Mouse (Mus musculus) lung, postnatal 14 days (tissue): ENCODE measurements around the gene Nav1.

Source experiments
- DNase-seq: peaks from one replicate; pipeline ENCODE4 v3.0.0; 2021

The Nav1 gene

DNA sequence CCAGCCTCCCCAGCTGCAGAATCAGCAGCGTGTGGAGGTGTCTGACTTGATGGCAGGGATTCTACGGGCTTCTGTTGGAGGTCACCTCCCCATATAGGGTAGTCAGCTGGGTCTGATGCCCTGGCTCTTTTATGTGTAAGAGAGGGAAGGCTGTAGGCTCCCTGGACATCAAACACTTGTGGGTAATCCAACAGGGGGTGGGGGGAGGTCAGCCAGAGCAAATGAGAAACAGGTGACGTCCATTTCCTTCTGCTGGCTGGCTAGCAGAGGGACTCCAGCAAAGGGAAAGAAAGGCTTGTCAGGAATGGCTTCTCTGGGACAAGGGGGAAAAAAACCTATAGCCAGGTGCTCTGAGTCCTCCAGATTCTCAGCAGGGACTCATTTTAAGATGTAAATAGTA is 28.0 kb downstream of the Nav1 start:
- no peak for DNase-seq

DNA sequence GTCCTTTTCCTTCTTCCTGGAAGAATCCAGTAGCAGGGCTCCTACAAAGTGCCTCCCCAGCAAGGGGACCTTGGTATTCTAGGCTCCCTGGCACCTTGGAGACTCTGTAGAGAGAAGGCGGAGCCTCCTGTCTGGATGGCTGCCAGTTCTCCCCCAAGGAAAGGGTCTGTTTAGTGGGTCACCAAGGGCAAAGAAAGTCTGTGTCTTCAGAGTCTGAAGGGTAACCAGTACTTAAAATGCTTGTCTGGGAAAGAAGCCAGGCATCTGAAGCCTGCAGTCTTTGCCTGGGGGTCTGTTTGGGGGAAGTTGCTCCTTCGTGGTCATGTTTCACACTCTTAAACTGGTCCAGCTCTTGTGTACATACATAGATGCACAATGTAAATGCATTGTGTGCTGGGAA is 29.3 kb downstream of the Nav1 start:
- no peak for DNase-seq

DNA sequence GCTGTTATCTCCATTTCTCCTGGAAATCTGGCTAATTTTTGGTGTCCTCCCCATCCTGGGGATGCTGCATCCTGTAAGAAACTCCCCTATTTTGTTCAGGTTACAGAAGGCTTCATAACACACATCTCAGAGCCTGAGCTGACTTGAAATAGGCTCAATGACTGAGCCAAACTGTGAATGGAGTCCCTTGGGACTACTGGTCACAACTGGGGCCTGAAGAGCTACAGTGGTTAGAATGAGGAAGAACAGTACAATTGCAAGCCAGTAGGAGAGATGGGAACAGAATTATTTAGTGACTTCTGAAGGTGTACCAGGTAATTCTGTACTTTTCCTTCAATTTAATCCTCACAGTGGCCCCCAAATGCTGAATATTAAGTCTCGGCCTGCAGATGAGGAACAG is 31.7 kb downstream of the Nav1 start:
- no peak for DNase-seq

DNA sequence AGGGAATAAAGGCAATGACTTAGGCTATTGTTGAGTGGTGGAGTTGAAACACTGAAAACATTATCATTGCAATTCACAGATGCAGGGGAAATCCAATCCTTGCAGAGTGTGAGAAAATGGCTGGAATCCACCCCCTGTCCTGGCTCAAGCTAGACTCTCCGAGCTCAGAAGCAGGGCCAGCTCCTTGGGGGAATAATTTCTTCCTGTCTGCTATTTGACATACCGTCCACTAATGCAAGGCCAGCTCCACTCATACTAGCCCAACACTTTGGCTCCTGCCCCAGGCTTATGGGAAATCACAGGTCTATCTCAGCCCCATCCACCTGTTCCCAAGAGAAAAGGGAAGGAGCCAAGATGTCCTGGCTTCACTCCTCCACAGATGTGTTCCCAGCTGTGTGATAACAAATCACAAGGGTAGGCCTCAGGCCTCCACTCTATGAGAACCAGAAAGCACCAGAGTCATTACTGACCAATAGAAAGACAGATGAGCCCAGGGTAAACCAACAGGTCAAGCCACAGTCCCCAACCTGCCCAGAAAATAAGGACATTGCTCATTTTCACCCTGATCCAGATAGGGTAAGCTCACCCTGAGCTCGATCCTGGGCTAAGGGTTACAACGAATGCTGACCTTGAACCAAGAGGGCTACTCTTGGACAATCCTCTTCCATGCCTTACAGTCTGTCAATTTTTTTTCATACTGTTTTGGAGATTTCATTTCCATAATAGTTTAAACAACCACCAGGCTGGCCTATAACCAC is 32.5 kb downstream of the Nav1 start:
- no peak for DNase-seq

DNA sequence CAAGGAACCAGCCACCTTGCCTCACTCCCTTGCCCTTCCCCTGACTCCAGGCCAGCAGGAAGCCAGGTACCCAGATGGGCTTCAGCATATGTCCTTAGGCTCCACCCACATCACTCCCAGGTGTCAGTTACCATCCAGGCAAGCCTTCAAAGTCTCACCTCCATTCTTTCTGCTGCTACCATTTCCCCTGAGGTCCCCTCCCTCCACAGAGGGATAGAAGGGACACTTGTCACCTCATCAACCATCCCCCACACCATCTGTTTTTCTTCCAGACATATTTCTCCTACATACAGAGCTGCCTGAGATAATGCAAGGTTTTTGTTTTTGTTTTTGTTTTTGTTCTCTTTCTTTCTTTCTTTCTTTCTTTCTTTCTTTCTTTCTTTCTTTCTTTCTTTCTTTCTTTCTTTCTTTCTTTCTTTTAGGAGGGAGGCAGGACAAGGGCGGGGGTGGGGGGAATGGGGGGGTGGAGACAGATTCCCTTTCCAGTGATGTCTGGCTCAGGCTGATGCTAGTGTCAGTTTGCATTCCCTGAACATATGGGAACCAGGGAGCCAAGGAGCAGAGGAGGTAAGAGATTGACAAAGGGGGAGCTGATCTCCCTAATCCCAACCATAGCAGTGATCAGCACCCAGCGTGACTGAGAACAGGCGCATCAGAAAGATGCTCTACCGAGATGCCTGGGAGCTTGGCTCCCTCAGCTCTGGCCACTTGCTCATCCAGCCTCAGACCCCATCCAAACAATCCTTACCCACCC is 34.8 kb downstream of the Nav1 start:
- no peak for DNase-seq

DNA sequence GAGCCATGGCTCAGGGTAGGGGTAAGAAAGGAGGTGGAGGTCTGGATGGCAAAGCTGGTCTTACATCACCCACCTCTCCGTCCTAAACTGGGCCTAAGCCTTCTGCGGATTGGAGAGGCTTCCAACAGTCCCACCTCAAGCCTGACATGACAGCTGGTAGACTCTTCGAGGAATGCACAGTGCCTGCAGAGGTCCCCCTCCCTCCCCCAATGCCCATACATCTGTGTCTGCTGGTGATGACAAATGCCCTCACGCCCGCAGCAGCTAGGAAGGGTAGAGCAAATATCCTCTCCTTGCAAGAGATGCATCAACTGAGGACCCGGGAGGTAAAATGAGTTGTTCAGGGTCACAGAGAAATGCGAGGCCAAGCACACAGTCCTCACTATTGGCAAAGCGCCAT is 39.0 kb downstream of the Nav1 start:
- DNase-seq = no peak

DNA sequence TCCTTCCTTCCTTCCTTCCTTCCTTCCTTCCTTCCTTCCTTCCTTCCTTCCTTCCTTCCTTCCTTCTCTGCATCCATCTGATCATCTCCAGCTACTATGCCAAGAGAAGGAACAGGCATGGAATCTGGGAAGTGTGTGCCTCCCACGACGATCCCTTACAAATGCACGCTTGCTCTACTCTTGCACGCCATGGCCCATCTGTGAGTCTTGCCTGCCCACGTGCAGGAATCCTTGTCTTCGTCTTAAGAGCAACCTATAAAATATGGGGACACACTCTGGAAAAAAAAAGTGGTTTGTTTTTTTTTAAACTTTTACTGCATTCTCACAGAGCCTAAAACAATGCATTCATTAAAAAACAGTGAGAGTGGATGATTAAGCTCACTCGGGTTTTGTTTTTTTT is 40.5 kb downstream of the Nav1 start:
- DNase-seq = no peak

DNA sequence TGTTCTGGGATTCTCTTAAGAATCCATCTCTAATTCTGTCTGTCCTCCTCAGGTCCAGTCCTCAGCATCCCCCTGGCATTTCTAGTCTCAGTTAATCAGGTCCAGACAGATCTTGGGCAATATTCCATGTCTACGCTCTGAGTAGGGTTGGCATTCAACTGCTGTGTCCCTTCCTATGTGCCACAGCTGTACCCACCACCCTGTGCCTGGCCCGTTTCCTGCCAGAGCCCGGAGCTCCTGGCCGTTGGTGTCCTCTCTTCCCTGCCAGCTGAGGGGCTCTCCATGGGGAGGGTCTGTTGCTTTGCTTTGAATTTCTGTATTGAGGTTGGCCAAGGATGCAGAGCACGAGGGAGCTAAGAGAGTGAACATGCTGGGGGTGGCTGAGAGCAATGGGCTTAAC is 41.3 kb downstream of the Nav1 start:
- DNase-seq = no peak

DNA sequence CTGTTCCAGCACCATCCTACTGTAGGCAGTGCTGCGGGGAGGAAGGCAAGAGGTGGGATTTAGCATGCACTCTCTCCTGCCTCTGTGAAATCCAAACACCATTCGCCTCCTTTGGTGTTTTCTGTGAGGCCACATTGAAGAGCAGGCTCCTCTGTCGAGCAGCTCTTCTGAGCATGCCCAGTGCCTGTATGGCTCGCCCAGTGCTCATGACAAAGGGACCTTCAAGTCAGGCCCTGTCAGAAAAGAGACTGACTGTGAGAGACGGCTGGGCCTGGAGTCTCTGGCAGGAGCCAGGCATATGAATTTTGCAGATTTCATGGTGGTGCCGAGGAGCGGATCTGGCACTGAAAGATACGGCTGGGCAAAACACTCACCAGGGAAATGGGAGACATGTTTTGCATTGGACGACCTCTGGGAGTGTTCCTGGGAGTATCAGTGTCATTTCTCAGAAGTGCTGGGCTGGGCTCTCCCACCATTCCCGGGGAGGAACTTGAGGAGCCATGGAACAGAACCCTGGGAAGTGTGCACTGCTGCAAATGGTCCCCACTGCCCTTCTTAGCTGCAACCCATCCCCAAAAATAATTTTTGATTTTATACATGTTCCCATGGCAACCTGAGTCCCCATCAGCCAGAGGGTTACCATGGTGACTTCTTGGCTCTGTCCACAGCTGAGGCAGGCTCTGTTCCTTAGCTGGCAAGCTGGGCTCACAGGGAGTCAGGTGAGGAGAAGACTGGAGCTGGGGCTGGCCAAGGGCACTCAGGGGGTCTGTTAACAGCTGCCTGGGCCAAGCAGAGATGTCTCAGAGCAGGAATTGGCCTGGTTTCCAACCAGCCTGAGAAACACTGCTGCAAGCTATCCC is 42.2 kb downstream of the Nav1 start:
- no peak for DNase-seq

DNA sequence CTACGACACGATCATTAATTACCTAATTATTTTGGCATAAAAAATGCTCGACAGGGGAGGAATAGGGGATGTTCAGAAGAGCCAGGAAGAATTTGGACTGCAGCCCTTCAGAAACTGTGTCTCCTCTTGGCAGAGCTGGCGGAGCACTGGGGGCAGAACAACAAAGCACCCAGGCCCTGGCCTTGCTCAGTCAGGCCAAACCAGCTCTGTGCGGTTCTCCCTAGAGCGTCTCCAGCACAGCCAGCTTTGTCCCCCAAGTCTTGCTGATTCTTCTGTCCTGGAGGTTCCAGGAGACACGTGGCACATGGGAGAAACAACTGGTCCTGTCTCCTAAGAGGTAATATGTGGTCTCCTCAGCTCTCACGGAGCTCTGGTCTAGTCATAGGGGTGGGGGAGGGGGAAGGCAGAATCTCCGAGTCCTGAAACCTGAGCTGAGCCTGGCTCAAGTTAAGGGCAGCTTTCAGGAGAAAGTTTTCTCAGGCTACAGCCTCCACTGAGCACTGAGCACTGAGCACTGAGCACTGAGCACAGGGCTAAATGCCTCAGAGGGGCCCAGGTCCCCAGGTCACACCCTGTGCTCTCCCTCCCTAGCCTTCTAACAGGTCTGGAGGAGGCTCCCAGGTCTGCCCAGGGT is 43.2 kb downstream of the Nav1 start:
- DNase-seq = no peak

DNA sequence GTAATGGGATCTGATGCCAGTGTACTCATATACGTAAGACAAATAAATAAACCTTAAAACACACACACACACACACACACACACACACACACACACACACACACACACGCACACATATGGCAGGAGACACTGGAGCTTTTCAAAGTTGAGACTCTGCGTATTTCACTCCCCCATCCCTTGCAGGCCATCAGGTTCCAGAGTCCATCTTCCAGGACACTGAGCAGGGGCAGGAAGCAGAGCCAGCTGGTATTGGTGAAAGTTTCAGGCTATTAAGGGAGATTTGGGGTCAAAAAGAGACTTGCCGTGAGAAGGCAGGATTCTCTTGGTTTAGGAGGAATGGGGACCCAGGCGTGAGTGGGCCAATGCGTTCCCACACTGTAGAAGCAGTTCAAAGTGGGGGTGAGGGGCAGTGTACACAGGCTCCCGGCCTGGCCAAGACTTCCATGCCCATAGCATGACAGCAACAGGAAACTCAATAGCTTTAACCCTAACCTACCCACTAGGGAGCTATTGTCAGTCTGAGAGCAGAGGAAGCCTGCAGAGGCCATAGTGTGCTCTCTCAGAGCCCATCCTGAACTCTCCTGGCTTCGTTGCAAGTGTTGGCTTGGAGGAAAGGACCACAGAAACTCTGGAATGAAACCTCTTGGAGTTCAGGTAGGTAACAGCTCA is 44.0 kb downstream of the Nav1 start:
- DNase-seq = no peak

DNA sequence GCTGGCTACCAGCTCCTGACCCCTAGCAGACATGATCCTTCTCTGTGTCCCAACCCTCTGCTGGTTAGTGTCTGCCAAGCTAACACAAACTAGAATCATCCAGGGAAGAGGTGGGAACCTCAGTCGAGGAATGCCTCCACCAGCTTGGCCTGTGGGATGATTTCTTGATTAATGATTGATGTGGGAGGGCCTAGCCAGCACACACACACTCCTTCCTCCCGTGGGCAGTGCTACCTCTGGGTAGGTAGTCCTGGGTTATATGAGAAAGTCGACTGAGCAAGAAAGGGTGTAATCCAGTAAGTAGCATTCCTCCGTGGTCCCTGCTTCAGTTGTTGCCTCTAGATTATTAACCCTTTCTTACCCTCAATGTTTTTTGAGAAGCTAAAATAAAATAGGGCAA is 45.0 kb downstream of the Nav1 start:
- DNase-seq = no peak

DNA sequence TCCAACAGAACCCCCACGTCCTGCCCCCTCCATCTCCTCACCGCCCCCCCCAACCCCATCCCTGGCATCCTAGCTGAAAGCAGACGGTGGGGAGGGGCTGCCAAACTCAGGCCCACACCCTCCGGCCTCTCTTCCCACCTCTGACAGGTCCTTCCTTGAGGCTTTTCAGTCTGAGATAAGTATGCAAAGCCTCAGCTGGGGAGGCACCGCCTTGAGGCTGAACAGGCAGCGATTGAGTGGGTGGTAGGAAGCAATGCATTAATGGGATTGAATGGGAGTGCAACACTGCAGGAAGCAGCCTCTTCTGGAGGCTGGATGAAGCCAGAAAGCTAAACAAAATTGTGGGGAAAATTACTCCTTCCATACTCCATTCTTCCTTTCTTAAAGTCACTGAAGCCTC is 45.8 kb downstream of the Nav1 start:
- no peak for DNase-seq

DNA sequence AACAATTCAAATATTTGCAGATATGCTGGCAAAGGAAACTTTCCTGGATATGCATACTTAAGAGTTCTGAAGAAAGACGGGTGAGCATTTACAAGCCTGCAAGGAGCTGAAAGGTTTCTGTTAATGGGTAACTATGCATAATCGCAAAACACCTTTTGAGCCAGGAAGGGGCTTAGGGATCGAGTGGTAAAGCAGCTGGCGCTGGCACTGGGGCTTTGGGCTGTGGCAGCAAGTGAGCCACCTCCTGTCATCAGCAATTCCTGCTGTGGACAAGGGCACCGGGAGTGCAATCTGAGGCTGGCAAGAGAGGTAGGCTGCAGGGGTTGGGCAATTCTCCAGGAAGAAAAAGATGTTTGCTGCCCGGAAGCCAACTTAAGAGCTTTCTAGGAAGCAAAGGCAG is 49.1 kb downstream of the Nav1 start:
- DNase-seq = no peak

DNA sequence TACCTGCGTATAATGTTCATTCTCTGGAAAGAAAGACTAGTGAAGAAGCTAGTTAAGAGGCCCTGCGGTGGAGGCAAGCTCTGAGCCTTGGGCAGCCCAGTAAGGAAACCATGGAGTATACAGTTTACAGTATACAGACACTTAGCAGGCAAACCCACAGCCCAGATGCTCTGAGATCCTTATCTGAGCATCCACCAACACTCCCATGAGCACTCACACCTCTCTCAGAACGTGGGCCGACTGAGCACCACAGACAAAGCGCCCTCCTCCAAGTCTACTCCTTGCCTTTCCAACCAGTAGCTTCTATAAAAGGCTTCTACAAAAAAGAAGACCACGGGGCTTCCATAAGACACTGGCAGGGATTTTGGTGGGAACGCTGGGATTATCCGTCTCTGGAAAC is 51.2 kb downstream of the Nav1 start:
- DNase-seq = no peak

DNA sequence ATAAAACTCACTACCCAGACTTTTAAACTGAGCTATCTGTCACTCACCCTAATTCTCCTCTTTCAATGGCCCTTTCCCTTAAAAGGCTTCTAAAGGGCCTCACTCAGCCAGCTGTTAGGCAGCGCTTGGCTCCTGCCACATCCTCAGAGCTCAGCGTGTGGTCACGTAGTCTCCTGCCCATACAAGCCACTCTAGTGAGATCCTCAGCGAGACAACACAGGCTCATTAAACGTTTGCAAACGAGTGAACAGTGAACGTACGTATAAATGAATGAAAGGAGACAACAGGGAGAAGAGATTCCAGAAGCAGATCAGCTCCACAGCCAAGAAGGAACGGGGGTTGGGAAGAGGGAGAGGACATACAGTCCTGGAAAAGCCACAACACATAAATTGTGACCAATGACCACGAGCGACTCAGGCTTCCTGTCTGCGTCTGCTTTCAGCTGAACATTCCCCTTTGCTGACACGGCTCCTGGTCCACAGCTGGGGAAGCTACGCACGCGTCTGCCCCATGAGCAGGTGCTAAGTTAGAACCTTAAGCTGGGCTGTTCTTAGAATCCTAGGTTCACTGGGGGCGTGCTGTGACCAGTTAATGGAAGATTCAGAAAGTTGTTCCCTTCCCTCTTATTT is 52.3 kb downstream of the Nav1 start:
- no peak for DNase-seq

DNA sequence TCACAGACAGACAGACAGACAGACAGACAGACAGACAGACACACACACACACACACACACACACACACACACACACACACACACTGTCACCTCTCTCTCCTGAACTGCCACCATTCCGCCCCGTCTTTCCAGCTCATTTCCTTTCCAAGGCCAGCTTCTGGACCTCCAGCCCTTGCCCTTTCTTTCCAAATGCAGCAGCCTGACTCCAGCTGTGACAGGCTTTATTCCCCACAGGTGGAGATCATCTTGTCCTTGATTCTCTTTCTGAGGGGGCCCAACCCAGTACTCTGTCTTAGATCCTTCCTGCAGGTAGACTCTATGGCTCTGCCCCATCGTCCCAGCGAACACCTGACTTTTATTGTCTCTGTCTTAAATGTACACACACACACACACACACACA is 53.5 kb downstream of the Nav1 start:
- no peak for DNase-seq

DNA sequence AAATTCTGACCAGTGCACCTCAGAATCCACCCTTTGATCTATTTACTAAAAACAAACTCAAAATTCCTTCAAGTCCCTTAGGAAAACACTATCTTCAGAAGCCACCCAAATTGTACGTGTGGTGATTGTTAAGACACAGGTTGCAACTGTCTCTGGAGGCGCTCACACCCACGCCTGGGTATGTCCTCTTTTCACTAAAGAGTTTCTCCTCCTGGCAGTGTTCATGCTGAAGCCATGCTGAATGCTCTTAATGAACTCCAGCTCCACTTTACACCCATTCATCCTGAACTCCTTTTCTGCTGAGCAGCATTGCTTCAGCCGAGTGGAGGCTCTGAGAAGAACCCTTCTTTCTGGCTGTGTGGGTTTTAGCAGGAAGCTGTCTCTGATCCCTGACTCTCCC is 53.9 kb downstream of the Nav1 start:
- no peak for DNase-seq

DNA sequence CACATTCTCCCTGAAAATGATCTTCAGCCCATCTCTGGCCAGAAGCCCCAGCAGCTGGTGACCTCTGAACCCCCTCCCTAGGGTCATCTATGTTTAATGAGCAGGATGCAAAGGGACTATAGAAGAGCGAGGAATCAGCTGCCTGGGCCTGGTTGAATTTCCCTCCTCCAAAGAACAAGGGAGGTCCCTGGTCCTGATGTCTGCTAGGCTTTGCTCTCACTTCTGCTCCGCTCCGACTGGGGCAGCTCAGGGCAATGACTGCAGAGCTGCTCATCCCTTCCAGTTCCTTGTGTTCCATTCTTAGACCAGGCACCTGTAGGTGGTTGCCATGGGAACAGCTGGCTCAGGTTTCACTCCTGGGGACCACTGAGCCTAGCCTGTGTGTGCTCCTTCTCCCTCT is 56.2 kb downstream of the Nav1 start:
- no peak for DNase-seq

DNA sequence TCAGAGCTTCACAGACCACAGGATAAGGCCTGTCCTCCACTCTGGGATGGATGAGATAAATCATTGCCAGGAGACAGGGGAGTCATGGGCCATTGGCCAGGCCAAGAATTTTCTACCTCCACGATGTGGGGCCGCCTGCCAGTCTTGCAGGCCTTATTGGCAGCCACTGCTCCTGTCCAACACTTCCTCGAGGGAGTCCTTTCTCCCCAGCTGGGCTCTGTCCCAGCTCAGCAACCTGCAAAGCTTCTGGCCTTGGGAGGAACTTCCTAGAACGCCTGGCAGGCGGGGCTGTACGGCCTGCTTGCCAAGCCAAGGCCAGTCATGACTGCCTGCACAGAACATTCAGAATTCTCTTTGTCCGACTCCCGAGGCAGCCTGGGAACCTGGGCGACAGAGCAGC is 58.3 kb downstream of the Nav1 start:
- peak; percentile 65 for DNase-seq

DNA sequence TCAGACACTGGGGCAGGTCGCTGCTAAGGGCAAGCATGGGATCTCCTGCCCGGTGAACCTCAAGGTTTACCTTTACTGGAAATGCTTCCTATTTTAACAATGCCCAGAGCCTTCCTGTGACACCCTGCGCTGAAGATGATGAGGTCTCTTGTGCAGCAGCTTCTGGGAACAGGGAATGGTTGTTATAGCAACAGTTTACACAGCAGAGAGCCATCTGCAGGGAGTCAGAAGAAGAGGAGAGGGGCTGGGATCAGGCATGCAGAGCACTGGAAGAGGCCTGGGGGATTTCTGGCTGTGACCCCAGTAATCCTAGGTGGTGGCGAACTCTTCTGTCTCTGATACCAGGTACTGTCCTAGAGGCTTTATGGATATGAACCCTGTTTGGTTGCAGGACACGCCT is 61.0 kb downstream of the Nav1 start:
- DNase-seq = no peak

DNA sequence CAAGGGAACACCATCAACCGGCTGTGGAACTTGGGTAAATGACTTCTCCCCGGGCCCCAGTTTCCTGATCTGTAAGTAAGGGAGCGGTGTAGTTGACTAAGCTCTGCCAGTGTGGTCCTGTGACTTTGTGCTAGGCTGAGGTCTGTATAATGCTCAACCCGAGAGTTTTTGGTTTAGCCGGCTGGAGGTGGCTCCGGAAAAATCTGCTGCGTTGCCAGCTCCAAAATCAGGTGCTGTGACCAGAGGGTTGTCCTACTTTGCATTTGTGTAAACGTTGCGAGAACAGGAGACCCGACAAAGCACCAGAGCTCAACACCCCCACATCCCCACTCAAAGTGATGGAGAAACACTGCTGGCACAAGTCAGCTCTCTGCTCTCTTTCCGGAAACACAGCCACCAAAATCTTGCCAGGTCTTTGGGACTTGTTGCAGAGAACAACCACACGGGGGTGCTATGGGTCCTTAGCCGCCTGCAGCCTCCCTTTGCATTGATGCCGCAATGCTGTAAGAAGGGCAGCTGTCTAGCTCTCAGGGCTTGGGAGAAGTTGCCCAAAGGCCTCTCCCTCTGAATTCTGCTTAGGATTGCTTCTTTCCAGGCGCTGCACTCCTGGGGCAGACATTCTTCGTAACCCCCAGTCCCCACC is 62.5 kb downstream of the Nav1 start:
- peak; percentile 88 for DNase-seq
